Mouse (Mus musculus): ENCODE data around the gene Trem2. TPM values are rescaled to one million over a fixed set of nuclear protein-coding genes. Genes with fewer than 3 reads are reported as not detected.

Trem2 gene
- polyA plus RNA-seq, 2 experiments: 3.1 to 3.5 TPM

DNA sequence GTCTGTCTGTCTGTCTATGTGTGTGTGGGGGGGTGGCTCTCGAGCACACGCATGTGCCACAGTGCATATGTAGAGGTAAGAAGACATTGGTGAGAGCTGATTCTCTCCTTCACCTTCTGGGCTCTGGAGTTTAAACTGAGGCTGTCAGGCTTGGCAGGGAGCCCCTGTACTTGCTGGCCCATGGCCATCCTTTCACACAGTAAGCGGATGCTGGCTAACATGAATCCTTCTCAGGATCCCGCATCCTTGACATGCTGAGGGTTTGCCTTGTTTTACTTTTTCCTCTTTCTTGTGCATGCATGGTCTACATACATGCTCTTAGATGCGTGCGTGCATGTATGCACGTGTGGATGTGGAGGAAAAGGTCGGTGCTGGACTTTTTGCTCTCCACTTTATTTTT lies 16.8 kb downstream of the Trem2 start:
- Histone ChIP-seq H3K36me3 (replicated peaks; ENCODE audit: control insufficient read depth, insufficient read depth, low read depth) (no peaks in the 10 kb centered on the region), H3K9ac (replicated peaks) (no peak overlapping the region), H3K27ac (no peak overlapping the region), H3K4me2 (ENCODE audit: low read depth) (no peak overlapping the region), H3K27me3 (ENCODE audit: control insufficient read depth, insufficient read depth, low read length) (no peaks in the 10 kb centered on the region), H3K4me1 (replicated peaks; ENCODE audit: control insufficient read depth in 2 of 2, insufficient read depth in 2 of 2, low read length in 1 of 2) (peaks cover 7 to 29% of the 10 kb centered on the region in 2 experiments), H3K4me3 (ENCODE audit: insufficient read depth in 1 of 2, low read depth in 2 of 2, low read length in 2 of 2) (no peak overlapping the region), H3K9me3 (ENCODE audit: control insufficient read depth, low read length) (no peaks in the 10 kb centered on the region)
- TF ChIP-seq CTCF (IDR thresholded peaks at IDR 0.05; ENCODE audit: low read depth) (no peak), EP300 (IDR thresholded peaks at IDR 0.05; ENCODE audit: low read depth) (no peak)
- DNase-seq (ENCODE audit: low read depth in 3 of 3, low spot score in 3 of 3) (no peak), ATAC-seq (ENCODE audit: insufficient read depth) (no peak)
- 78% methylated on average over 8 of the region's 8 CpGs for WGBS (ENCODE audit: insufficient replicate concordance)

DNA sequence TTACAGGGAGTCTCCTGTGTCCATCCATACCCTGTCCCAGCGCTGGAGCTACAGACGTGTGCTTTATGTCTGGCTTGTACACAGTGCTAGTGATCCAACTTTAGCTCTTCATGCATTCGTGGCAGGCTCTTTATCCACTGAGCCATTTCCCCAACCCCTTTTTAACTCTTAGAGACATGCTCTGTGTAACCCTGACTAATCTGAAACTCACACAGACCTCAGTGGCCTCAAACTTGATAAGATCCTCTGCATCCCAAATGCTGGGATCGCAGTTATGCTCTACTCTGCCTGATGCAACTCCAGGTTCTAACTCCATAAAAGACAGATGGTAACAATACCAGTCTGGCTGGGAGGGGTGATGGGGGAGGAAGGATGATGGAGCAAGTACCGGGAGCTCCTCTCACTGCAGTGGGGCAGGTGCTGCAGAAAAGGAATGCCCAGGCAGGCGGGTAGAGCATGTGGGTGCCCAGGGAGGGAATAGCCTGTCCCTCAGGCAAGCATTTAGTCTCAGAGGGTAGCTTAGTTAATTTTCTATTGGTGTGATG lies 17.3 kb downstream of the Trem2 start:
- DNase-seq (ENCODE audit: low read depth in 3 of 3, low spot score in 3 of 3) (no peak), ATAC-seq (ENCODE audit: insufficient read depth) (peak; percentile 30; the same call in 1 of the 2 replicates)
- Histone ChIP-seq H3K9ac (replicated peaks) (no peak overlapping the region), H3K27ac (no peak overlapping the region), H3K9me3 (ENCODE audit: control insufficient read depth, low read length) (no peaks in the 10 kb centered on the region), H3K27me3 (ENCODE audit: control insufficient read depth, insufficient read depth, low read length) (no peaks in the 10 kb centered on the region), H3K4me2 (ENCODE audit: low read depth) (no peak overlapping the region), H3K36me3 (replicated peaks; ENCODE audit: control insufficient read depth, insufficient read depth, low read depth) (no peaks in the 10 kb centered on the region), H3K4me3 (ENCODE audit: insufficient read depth in 1 of 2, low read depth in 2 of 2, low read length in 2 of 2) (no peak overlapping the region), H3K4me1 (replicated peaks; ENCODE audit: control insufficient read depth in 2 of 2, insufficient read depth in 2 of 2, low read length in 1 of 2) (peaks cover 7 to 29% of the 10 kb centered on the region in 2 experiments)
- TF ChIP-seq CTCF (IDR thresholded peaks at IDR 0.05; ENCODE audit: low read depth): no peak
- WGBS (ENCODE audit: insufficient replicate concordance): 22% methylated on average over 6 of the region's 6 CpGs

DNA sequence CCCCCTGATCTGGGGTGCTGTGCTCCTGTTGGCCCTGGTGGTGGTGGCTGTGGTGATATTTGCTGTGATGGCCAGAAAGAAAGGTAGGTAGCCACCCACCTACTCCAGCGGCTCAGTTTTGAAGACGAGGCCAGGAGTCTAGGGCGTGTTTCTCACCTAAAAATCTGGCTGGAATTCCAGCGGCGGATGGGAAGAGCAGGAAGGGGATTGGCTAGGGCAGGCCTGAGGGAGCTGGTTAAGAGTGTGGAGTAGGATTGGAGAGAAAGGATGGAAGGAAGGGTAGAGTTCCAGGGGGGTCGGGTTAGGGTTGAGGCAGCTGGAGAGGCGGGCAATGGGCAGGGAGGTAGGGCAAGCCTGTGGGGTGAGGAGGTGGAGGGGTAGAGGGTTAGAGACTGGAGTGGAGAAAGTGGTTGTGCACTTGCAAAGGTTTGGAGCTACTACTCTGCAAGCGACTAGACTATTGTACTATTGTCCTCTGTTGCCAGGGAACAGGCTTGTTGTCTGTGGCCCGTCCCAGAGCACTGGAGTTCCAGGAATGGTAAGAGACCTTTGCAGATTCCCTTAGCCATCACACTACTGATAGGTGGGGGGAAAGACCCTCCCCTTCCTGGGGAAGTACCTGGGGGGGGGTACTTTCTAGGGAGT lies 19.4 kb downstream of the Trem2 start:
- H3K9ac ChIP-seq (replicated peaks): no peak overlapping the region
- H3K36me3 ChIP-seq (replicated peaks; ENCODE audit: control insufficient read depth, insufficient read depth, low read depth): no peaks in the 10 kb centered on the region
- no peak overlapping the region for H3K4me2 ChIP-seq (ENCODE audit: low read depth)
- no peak for TF ChIP-seq EP300 (IDR thresholded peaks at IDR 0.05; ENCODE audit: low read depth)
- no peak for TF ChIP-seq CTCF (IDR thresholded peaks at IDR 0.05; ENCODE audit: low read depth)
- no peak for DNase-seq (ENCODE audit: low read depth in 3 of 3, low spot score in 3 of 3)
- no peaks in the 10 kb centered on the region for H3K9me3 ChIP-seq (ENCODE audit: control insufficient read depth, low read length)
- no peak overlapping the region for H3K4me3 ChIP-seq (ENCODE audit: insufficient read depth in 1 of 2, low read depth in 2 of 2, low read length in 2 of 2)
- no peak for ATAC-seq (ENCODE audit: insufficient read depth)
- WGBS (ENCODE audit: insufficient replicate concordance): 69% methylated on average over 9 of the region's 9 CpGs
- H3K27me3 ChIP-seq (ENCODE audit: control insufficient read depth, insufficient read depth, low read length): no peaks in the 10 kb centered on the region
- H3K27ac ChIP-seq: no peak overlapping the region
- H3K4me1 ChIP-seq (replicated peaks; ENCODE audit: control insufficient read depth in 2 of 2, insufficient read depth in 2 of 2, low read length in 1 of 2): peaks cover 3 to 21% of the 10 kb centered on the region in 2 experiments; a peak in 3 of 4 replicates

DNA sequence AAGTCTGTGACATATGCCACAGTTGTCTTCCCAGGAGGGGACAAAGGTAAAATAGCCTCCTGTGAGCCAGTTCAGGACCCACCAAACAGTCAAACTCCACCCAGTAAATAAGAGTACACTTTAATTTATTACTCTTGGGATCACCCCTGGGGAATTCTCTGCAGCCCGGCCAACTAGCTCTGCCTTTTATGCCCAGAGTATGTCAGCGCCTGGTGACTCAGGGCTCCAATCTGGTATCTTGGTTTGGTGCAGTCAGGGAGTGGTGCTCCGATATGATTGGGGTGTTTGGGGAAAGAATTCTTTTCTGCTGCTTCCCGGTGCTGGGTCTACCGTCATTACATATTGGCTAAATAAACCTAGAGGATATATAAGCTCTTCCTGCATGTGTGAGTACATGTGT lies 20.6 kb downstream of the Trem2 start:
- H3K27me3 ChIP-seq (ENCODE audit: control insufficient read depth, insufficient read depth, low read length): no peaks in the 10 kb centered on the region

DNA sequence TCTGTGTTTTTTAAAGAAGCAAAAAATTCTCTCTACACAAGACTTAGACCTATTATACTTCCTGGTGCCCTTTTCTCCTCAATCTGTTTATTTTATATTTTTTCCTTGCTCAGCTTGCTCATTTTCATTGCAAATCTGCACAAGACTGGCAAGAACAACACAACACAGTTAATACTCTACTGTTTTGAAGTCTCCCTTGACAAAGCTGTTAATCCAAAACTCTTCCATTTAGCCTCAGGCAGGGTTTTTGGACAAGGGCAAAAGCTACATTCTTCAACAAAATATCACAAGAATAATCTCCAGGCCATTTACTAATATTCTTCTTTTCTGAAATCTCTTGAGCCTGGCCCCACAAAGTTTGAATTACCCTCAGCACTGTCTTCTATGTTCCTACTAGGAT lies 25.4 kb downstream of the Trem2 start:
- DNase-seq (ENCODE audit: low read depth in 3 of 3, low spot score in 3 of 3): no peak
- Histone ChIP-seq H3K36me3 (replicated peaks; ENCODE audit: control insufficient read depth, insufficient read depth, low read depth) (no peaks in the 10 kb centered on the region), H3K9ac (replicated peaks) (no peak overlapping the region), H3K27ac (no peak overlapping the region), H3K4me2 (ENCODE audit: low read depth) (no peak overlapping the region), H3K4me1 (replicated peaks; ENCODE audit: control insufficient read depth in 2 of 2, insufficient read depth in 2 of 2, low read length in 1 of 2) (no peaks in the 10 kb centered on the region), H3K9me3 (ENCODE audit: control insufficient read depth, low read length) (no peaks in the 10 kb centered on the region), H3K27me3 (ENCODE audit: control insufficient read depth, insufficient read depth, low read length) (no peaks in the 10 kb centered on the region), H3K4me3 (ENCODE audit: insufficient read depth in 1 of 2, low read depth in 2 of 2, low read length in 2 of 2) (no peak overlapping the region)
- no peak for ATAC-seq (ENCODE audit: insufficient read depth)
- TF ChIP-seq CTCF (IDR thresholded peaks at IDR 0.05; ENCODE audit: low read depth) (no peak), EP300 (IDR thresholded peaks at IDR 0.05; ENCODE audit: low read depth) (no peak)

More for the DNA sequence above, 20.6 kb downstream of the Trem2 start:
- no peaks in the 10 kb centered on the region for H3K36me3 ChIP-seq (replicated peaks; ENCODE audit: control insufficient read depth, insufficient read depth, low read depth)
- no peak overlapping the region for H3K9ac ChIP-seq (replicated peaks)
- H3K4me2 ChIP-seq (ENCODE audit: low read depth): no peak overlapping the region
- TF ChIP-seq CTCF (IDR thresholded peaks at IDR 0.05; ENCODE audit: low read depth) (no peak), EP300 (IDR thresholded peaks at IDR 0.05; ENCODE audit: low read depth) (no peak)
- no peaks in the 10 kb centered on the region for H3K9me3 ChIP-seq (ENCODE audit: control insufficient read depth, low read length)
- no peak for DNase-seq (ENCODE audit: low read depth in 3 of 3, low spot score in 3 of 3)
- no peak overlapping the region for H3K4me3 ChIP-seq (ENCODE audit: insufficient read depth in 1 of 2, low read depth in 2 of 2, low read length in 2 of 2)
- 74% methylated on average over 5 of the region's 5 CpGs for WGBS (ENCODE audit: insufficient replicate concordance)
- no peak for ATAC-seq (ENCODE audit: insufficient read depth)
- no peak overlapping the region for H3K27ac ChIP-seq
- peaks cover 3 to 17% of the 10 kb centered on the region in 2 experiments; a peak in 3 of 4 replicates for H3K4me1 ChIP-seq (replicated peaks; ENCODE audit: control insufficient read depth in 2 of 2, insufficient read depth in 2 of 2, low read length in 1 of 2)

All from liver, embryonic 14.5 days (tissue).